Mouse (Mus musculus) cerebellum, postnatal 36 days (tissue): Measurements from ENCODE around the gene Emc3.

Source experiments
- DNase-seq, 2 experiments: peaks; one replicate each; pipeline ENCODE4 v3.0.0; 2021 to 2022; ENCODE audit warnings: mixed read lengths in 2 of 2

The Emc3 gene

DNA sequence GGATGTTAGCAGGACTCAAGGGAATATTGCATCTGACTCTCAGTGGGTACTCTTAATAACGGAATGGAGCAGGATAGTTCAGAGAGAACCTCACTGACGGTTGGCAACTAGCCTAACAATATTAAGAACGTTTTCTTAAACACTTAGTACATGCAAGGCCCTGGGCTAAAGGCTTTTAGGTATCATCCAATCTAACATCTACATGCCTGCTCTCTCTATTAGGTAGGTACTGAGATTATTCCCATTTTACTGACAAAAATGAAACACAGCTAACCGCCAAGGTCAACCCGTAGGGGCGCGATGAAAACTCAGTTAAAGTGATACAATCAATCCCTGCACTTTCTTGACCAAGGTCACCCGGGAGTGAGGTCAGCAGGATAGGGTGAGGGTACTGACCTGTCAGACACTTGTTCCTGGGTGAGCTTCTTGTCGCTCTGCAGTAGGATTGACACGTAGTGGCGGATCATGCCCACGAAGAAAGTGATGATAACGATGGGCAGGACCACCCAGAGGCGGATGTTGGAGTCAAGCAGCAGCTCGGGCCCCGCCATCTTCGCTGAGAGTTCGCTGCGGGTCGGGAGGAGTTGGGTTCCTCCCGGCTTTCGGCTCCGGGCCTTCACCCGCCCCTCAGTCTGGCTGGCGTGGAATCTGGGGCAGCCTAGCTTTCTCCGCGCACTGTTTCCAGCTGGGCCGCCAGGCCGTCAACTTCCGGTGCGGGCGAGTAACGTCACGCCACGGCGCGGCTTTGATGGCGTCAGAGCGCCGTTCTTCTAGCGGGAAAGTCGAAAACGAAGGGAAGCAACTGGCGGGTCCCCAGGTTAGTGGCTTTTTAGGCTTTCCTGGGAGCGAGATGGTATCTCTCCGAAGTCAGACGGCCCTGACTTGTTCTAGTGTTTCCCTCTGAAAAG, at the start of gene Emc3, which contains the start of gene Fancd2:
Emc3 (minus strand) TSS at position 721 of the 908 bp plus-strand sequence.
Fancd2 (plus strand) TSS at position 751 of the 908 bp plus-strand sequence.
- DNase-seq, result peak; percentile 93 to 95

GRCm38 (mm10) chr6:113579306-113579705, 47.9 kb upstream of the Emc3 start:
- DNase-seq, result no peak

- no peak for DNase-seq
These were observed 44.6 kb upstream of the Emc3 start for GRCm38 (mm10) chr6:113576044-113576443.

GRCm38 (mm10) chr6:113564557-113564956, 33.1 kb upstream of the Emc3 start:
- DNase-seq, result no peak

DNA sequence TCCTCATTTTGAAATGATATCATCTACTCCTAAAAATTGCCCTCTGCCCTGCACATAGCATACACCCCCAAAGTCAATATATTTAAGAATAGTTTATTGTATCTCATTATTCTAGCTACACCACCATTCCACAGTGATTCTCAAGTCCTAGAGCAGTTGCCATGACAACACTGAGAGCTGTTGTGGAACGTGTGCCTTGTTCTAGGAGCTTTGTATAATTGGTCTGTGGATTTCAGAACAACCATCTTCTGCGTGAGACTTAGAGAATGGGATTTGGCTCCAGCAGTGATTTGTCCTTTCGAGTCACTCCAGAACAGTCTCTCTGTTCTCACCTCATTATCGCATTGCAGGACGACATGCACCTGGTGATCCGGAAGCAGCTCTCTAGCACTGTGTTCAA, 28.3 kb upstream of the Emc3 start:
- DNase-seq, result no peak

DNA sequence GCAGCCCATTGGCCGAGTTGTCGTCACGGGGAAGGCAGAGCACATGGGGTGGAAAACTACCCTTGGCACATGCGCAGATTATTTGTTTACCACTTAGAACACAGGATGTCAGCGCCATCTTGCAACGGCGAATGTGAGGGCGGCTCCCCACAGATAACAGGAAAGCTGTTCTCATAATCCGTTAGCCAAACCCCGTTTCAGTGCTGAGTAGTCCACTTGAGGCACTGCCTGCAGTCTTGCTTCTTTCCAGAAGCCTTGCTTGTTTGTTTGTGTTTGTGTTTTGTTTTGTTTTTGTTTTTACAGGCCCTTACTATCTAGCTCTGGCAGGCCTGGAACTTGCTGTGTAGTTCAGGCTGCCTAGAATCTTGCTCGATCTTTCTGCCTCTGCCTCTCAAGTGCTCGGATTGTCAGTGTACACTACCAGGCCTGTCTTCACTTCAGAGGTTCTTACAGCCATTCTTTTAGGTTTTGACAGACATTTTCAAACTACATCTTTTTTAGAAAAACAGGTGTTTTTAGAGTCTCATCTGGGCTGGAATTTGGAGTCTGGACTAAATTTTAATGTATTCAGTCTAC, 12.5 kb upstream of the Emc3 start:
- no peak for DNase-seq

GRCm38 (mm10) chr6:113541610-113542009, 10.2 kb upstream of the Emc3 start:
- no peak for DNase-seq

DNA sequence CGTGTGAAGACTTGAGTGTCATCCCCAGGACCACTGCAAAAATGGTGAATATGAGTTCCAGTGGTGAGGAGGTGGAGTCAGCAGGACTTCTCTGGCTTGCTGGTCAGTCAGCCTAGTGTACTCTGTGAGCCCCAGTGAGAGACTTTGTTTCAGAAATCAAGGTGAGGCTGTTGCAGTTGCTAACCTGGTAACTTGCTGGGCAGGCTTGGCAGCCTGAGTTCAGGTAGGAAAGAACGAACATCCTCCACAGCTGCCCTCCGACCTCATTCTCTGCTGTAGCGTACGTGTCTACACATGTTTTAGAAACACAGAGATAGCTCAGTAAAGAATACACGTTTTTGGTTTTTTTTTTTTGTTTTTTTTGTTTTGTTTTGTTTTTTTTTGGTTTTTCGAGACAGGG, 3.4 kb upstream of the Emc3 start:
- no peak for DNase-seq

- no peak for DNase-seq
These were observed 470 bp upstream of the Emc3 start for GRCm38 (mm10) chr6:113531840-113532404.

- no peak for DNase-seq
These were observed 8.0 kb downstream of the Emc3 start for GRCm38 (mm10) chr6:113523420-113523819.

DNA sequence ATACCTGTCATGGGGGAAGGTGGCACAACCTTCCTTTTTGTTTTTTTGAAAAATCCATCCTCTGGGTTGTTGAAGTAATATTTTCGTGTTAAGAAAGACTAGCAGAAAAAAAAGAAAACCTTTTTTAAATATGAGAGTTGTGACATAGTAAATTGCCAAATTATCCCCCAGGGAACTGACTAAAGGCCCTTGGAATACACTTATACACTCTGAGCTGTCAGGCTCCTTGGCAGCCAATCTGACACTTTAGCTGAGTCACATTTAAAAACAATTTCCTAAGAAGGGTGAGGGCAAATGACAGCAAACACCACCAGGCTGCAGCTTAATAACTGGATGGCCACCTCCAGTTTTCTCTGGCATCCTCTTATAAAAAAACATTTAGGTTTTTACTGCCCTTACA, 9.1 kb downstream of the Emc3 start:
- DNase-seq, result no peak

DNA sequence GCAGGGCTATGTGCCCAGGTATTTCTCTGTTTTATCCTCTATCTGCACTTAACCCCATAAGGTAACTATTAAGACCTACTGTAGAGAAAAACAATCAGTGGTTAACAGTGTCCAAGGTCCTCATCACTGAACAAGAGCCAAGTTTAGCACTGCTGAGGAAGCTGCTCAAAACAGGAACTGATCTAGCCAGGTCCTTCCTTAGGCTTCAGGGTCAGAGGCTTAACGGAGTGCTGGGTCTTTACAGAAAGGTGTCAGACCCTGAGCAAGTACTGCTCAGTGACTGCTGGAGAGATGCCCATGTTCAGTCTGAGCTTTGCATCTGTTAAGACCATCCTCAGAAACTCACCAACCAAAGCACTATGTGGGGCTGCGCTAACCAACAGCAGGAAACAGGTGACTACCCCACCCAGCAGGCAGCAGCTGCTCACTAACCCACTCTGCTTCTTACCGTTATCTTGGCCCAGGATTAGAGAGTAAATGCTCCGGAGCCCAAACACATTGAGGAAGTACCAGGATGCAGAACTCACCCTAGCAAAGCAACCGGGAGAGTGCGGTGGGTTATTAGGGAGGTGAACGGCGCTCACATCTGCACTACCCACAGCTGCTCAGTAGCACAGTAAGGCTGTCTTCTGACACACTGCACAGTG, 13.9 kb downstream of the Emc3 start:
- no peak for DNase-seq

GRCm38 (mm10) chr6:113514600-113514999, 16.9 kb downstream of the Emc3 start:
- no peak for DNase-seq

DNA sequence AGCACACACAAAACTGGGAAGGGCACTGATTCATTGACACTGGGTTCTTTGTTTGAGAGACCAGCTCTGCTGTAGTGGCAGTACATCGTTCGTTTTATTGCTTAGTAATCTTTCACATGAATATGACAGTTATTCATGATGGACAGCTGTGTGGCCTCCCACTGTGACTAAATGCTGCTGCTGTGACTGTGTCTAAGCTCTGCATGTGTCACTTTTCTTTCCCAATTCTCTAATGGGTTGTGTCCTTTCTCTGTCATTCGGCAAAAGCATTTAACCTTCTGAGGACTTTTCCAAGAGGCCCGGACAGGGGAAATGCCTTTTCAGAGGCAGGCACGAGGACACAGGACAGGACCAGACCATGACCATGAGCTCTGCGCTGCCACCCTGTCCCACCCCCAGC, 17.5 kb downstream of the Emc3 start:
- DNase-seq, result no peak

GRCm38 (mm10) chr6:113508947-113509280, 22.5 kb downstream of the Emc3 start:
- peak; percentile 70 to 79 for DNase-seq

- no peak for DNase-seq
These were observed 23.0 kb downstream of the Emc3 start for GRCm38 (mm10) chr6:113508272-113508946.

GRCm38 (mm10) chr6:113507130-113507529, 24.3 kb downstream of the Emc3 start:
- no peak for DNase-seq

GRCm38 (mm10) chr6:113505689-113506088, 25.8 kb downstream of the Emc3 start:
- no peak for DNase-seq

DNA sequence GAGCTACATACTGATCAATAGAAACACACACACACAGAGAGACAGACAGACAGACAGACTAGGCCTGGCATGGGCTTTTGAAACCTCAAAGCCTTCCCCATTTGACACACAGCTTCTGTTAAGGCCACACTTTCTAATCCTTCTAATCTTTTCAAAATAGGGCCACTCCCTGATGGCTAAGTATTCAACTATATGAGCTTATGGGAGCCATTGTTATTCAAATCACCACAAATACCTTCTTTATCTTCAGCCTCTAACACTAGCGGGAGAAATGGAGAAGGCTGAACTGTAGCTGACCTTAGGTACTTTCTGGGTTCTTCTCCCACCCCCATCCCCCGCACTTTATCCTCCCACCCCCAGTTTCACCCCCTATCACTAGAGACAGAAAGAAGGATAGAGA, 28.7 kb downstream of the Emc3 start:
- DNase-seq, result no peak

GRCm38 (mm10) chr6:113501388-113502084, 29.9 kb downstream of the Emc3 start, which contains the start of gene Prrt3:
TSS of gene Prrt3 (minus strand) at chr6:113501931.
- DNase-seq, result peak; percentile 81 to 83

DNA sequence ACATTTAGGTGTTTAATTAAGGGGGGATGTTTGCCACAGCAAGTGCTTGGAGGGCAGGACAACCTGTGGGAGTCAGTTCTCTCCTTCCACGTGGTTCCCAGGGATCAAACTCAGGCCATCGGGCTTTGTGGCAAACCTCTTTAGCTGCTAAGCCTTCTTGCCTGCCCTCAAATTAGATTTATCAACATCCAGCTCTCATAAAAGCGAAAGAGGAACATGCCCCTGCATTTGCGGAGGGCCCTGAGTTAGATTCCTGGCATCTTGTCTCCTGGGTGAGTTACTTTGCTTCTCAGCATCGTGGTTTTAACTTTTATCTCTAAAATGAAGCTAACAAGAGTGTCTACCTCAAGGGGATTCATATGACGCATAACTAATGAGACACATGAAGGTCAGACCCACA, 32.1 kb downstream of the Emc3 start:
- no peak for DNase-seq

- no peak for DNase-seq
These were observed 36.3 kb downstream of the Emc3 start for GRCm38 (mm10) chr6:113495071-113495675.
